In the genomic region with DNA sequence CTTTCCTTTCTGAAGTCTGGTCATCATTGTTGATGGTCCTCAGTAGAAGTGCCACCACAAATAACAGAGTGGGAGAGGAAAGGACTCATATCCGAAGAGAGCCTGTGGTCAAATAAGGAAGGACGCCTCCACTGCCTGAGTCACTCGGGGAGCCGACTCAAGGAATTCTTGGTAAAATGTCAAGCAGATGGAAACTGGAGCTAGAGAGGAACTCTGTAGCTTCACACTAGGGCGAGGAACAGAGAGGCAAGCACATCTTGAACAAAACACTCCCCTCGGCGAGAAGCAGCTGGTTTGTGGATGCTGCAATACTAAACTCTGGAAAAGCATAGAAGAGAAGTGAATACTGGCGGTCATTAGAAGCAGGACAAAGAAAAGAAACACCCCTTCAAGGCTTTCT, we compare ENCODE assay signal across 14 mouse cellular contexts.
DNase-seq lines count a peak whose midpoint lies in the region; ATAC-seq lines count a peak whose summit lies in the region.
"Had no signal": no experiment of that assay in that cellular context is flagged by ENCODE, and none has a peak within 500 bp of the region (broad histone marks: within the 10 kb centered on the region; RNA-seq: fewer than 3 reads in every experiment).

No protein-coding gene starts in this region.

- H3K4me3 ChIP-seq in midbrain, embryonic 10.5 days, result no peak overlapping the region
- H3K4me3 ChIP-seq: embryonic facial prominence, embryonic 12.5 days; kidney, embryonic 15.5 days; liver, embryonic 15.5 days had no signal

- H3K27ac ChIP-seq in midbrain, embryonic 10.5 days (replicated peaks), result no peak overlapping the region
- H3K27ac ChIP-seq: embryonic facial prominence, embryonic 12.5 days; kidney, embryonic 15.5 days; liver, embryonic 15.5 days had no signal

- ATAC-seq in erythroid progenitor cell, adult 5-6 weeks (replicated peaks; ENCODE audit: low FRiP score, poor library complexity, severe bottlenecking), result no peak
- ATAC-seq: forebrain, embryonic 14.5 days had no signal

- H3K4me1 ChIP-seq in midbrain, embryonic 10.5 days, result no peaks in the 10 kb centered on the region
- H3K4me1 ChIP-seq: embryonic facial prominence, embryonic 12.5 days; kidney, embryonic 15.5 days; liver, embryonic 15.5 days had no signal

- H3K36me3 ChIP-seq in midbrain, embryonic 10.5 days, result peaks cover 5% of the 10 kb centered on the region; the same call in 1 of the 2 replicates
- H3K36me3 ChIP-seq: liver, embryonic 15.5 days had no signal

- DNase-seq in layer of hippocampus, adult 18-20 months (ENCODE audit: low spot score in 2 of 2), result peak; percentile 47 to 57
- DNase-seq in layer of hippocampus, postnatal 10 days (ENCODE audit: low spot score in 2 of 2), result no peak
- DNase-seq in frontal cortex, adult 2 months (ENCODE audit: extremely low spot score in 1 of 2, low spot score in 1 of 2), result peak; percentile 76 to 85
- peak; percentile 21 to 26 for DNase-seq in heart, postnatal 14 days
- peak; percentile 67 to 70 for DNase-seq in left cerebral cortex, postnatal 36 days (ENCODE audit: low spot score in 2 of 2)
- no peak for DNase-seq in embryo, embryonic 10 days (ENCODE audit: low spot score)
- no peak for DNase-seq in midbrain, embryonic 10.5 days (ENCODE audit: low spot score)
- DNase-seq: cerebellum, postnatal 10 days; thymus, adult 18-20 months had no signal

- 0 out of 2 replicates have a peak, but pooled peaks cover under 1% of the 10 kb centered on the region for H3K9me3 ChIP-seq in midbrain, embryonic 10.5 days (replicated peaks)
- H3K9me3 ChIP-seq: kidney, embryonic 15.5 days; liver, embryonic 15.5 days had no signal

- no peaks in the 10 kb centered on the region for H3K27me3 ChIP-seq in midbrain, embryonic 10.5 days (ENCODE audit: low read depth, poor library complexity, severe bottlenecking)
- H3K27me3 ChIP-seq: embryonic facial prominence, embryonic 12.5 days; kidney, embryonic 15.5 days; liver, embryonic 15.5 days had no signal

- intact Hi-C loops in heart, postnatal 14 days (cut with DNase I), result no loop called here
- intact Hi-C loops in left cerebral cortex, postnatal 36 days (cut with DNase I), result loop anchor here (5.0 kb wide), 1 partner anchor 75 kb away; no protein-coding TSS in a partner anchor

- WGBS in midbrain, embryonic 10.5 days, result 90% methylated on average over 8 of the region's 8 CpGs

Comparison
In these comparisons a context has a peak if more than half of its experiments do, and no peak if none do; other contexts are left out.
1. DNase-seq: peak in layer of hippocampus, adult 18-20 months (2 of 2), frontal cortex, adult 2 months (2 of 2), heart, postnatal 14 days (2 of 2) and left cerebral cortex, postnatal 36 days (2 of 2); none in layer of hippocampus, postnatal 10 days (0 of 2), embryo, embryonic 10 days (single experiment) and midbrain, embryonic 10.5 days (single experiment).